Mouse (Mus musculus) heart, embryonic 14.5 days (tissue): ENCODE measurements around the gene Pnpo. TPM values are rescaled to one million over a fixed set of nuclear protein-coding genes. Genes with fewer than 3 reads are reported as not detected.

ENCODE experiments used
- ATAC-seq: fragments of 200-750 bp; cut with Nextera tagmentation; 2 replicates; pipeline ENCODE4 v1.8.0; 2017; ENCODE audit warnings: low read depth, moderate TSS enrichment; ENCODE audit not compliant: insufficient number of reproducible peaks, insufficient read depth, low FRiP score
- H3K27ac ChIP-seq, 2 experiments: fragments of 200-500 bp in 1 of 2; fragments of 300-500 bp in 1 of 2; sonication (generic) in 1 of 2; replicated peaks in 1 of 2; 2 replicates each; pipeline ENCODE4 v1.5.1; 2012 to 2014; ENCODE audit warnings: low read depth in 2 of 2, low read length in 2 of 2, control low read depth in 1 of 2, mild to moderate bottlenecking in 1 of 2, mixed read lengths in 1 of 2; ENCODE audit not compliant: control insufficient read depth in 1 of 2, insufficient read depth in 1 of 2
- H3K27me3 ChIP-seq: fragments of 300-500 bp; sonication (generic); 2 replicates; pipeline ENCODE4 v1.6.1; 2014; ENCODE audit warnings: mild to moderate bottlenecking, low read length, control low read depth; ENCODE audit not compliant: control insufficient read depth, insufficient read depth
- H3K36me3 ChIP-seq: fragments of 300-500 bp; sonication (generic); 2 replicates; pipeline ENCODE4 v1.6.1; 2014; ENCODE audit warnings: mild to moderate bottlenecking, control low read depth, low read length, mixed read lengths; ENCODE audit not compliant: control insufficient read depth, insufficient read depth
- H3K4me1 ChIP-seq, 2 experiments: fragments of 200-500 bp in 1 of 2; fragments of 300-500 bp in 1 of 2; sonication (generic) in 1 of 2; 2 replicates each; pipeline ENCODE4 v1.6.1; 2012 to 2014; ENCODE audit warnings: low read length in 2 of 2, control low read depth in 1 of 2, mixed read lengths in 1 of 2; ENCODE audit not compliant: control insufficient read depth in 2 of 2, insufficient read depth in 2 of 2
- H3K4me2 ChIP-seq: fragments of 300-500 bp; sonication (generic); 2 replicates; pipeline ENCODE4 v1.6.1; 2014; ENCODE audit warnings: mild to moderate bottlenecking, low read length
- H3K4me3 ChIP-seq, 2 experiments: fragments of 200-500 bp in 1 of 2; fragments of 300-500 bp in 1 of 2; sonication (generic) in 1 of 2; 2 replicates each; pipeline ENCODE4 v1.5.1; 2012 to 2014; ENCODE audit warnings: low read length in 2 of 2, mild to moderate bottlenecking in 2 of 2, control low read depth in 1 of 2, low read depth in 1 of 2, moderate library complexity in 1 of 2; ENCODE audit not compliant: control insufficient read depth in 1 of 2, insufficient read depth in 1 of 2
- H3K9ac ChIP-seq: fragments of 300-500 bp; sonication (generic); 2 replicates; pipeline ENCODE4 v1.6.1; 2014; ENCODE audit warnings: mild to moderate bottlenecking, low read length
- H3K9me3 ChIP-seq: fragments of 300-500 bp; sonication (generic); 2 replicates; pipeline ENCODE4 v1.6.1; 2016; ENCODE audit warnings: low read length, control low read depth; ENCODE audit not compliant: control insufficient read depth
- WGBS: fragments of 180-500 bp; shearing (Covaris S2); extraction: QIAGEN DNeasy Blood & Tissue Kit; methylation state at CpG from one replicate; pipeline ENCODE4 v1.1.7; 2014; 5-methylcytosine and 5-hydroxymethylcytosine counted together
- polyA plus RNA-seq: library from polyadenylated mRNA; unstranded; fragments of >200 nt; fragmentation: Nextera tagmentation; extraction: Ambion mirVana; gene quantifications from 2 replicates; pipeline ENCODE4 v1.2.1, GENCODE M21; 2014

The Pnpo gene
- polyA plus RNA-seq, 1 experiment from 2014 or later, result 32.3 TPM

DNA sequence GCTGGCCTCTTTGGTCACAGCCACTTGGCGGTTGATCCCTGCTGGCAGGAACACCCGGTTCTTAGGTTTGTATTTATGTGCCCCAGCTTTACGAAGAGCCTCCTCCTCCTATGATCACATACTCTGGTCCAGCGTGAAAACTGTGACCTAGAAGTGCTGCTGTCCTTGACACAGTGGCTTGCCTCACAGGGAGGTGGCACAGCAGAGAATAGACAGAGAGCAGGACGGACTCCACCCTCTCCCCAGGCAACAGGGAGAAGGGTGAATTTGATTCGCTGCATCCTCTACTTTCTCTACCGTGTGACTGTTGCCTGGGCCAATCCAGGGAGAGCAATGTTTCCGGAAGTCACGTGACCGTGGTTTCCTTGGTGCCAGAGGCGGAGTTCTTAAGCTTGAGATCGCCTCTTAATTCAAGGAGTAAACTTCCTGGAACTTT is 8.8 kb downstream of the Pnpo start:
- WGBS, result 18% methylated on average over 12 of the region's 12 CpGs
- H3K27ac ChIP-seq, result peak overlapping the region; percentile 54 to 83
- H3K36me3 ChIP-seq, result 0 out of 2 replicates have a peak, but pooled peaks cover 7% of the 10 kb centered on the region
- H3K4me2 ChIP-seq, result peak overlapping the region; percentile 45
- no peak overlapping the region; the same call in 1 of the 2 replicates for H3K9ac ChIP-seq
- no peaks in the 10 kb centered on the region for H3K9me3 ChIP-seq
- peak; percentile 83 for ATAC-seq
- no peak overlapping the region for H3K4me3 ChIP-seq
- H3K27me3 ChIP-seq, result peaks cover 2% of the 10 kb centered on the region; the same call in 1 of the 2 replicates
- H3K4me1 ChIP-seq, result peaks cover 11 to 14% of the 10 kb centered on the region in 2 experiments

GRCm38 (mm10) chr11:96933562-96934276 is 10.1 kb downstream of the Pnpo start:
- Histone ChIP-seq H3K9ac (no peak overlapping the region), H3K9me3 (no peaks in the 10 kb centered on the region), H3K4me2 (no peak overlapping the region), H3K27me3 (peaks cover 13% of the 10 kb centered on the region; the same call in 1 of the 2 replicates), H3K27ac (no peak overlapping the region), H3K4me1 (peaks cover 13 to 14% of the 10 kb centered on the region in 2 experiments), H3K4me3 (no peak overlapping the region), H3K36me3 (0 out of 2 replicates have a peak, but pooled peaks cover 2% of the 10 kb centered on the region)
- WGBS, result 84% methylated on average over 13 of the region's 13 CpGs
- ATAC-seq, result no peak

DNA sequence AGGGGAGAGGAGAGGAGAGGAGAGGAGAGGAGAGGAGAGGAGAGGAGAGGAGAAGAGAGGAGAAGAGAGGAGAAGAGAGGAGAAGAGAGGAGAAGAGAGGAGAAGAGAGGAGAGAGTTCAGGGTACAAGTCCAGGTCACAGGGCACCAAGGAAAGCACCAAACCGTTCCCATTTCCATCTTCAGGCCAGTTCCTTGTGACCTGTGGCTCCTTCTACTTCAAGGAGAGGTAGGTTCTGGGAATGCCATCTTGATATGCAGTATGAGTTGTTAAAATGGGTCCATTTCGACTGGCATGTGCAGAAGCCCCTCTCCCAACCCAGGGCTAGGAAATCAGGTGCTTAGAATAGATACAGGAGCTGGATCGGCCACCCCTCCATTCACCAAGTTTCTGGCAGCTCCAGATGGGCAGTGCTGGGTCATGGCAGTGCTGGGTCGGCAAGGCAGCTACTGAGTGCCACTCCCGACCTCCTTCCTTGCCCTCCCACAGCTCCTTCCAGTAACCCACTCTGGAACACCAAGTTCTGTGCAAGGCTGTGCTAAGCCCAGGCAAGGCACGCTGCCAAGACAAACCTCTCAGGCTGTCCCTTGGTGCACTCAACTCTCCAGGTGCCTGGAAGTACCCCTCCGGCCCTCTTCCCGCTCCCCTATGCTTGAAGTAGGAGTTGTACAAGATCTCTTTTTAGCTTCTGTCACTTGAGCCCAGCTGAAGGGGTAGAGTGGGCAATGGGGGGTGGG is 12.3 kb downstream of the Pnpo start:
- no peak overlapping the region for H3K4me2 ChIP-seq

DNA sequence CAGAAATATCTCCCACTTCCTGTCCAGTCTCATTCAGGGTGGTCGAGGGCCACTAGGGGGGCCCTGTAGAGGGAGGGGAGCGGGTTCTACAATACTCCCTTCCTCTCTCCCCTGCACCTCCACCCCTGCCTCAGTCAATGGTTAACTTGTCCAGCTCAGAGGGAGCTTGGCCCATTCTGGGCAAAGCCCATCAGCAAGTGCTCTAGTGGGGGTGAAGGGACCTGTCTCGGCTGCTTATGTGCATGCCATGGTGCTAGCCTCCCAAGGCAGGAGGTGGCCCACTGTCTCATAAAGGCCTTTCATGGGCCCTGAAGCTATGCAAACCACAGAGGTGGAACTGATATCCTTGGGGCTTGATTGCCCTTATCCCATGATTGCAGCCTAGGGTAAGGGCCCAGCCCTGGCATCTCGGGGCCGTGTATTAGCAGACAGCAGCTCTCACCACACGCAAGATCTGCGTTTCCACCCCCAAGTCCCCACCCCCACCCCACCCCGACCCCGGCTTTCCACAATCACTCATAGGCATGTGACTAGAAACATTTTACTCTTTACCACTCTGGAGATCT is 13.9 kb downstream of the Pnpo start:
- ATAC-seq, result no peak
- H3K4me3 ChIP-seq, result no peak overlapping the region
- 62% methylated on average over 9 of the region's 9 CpGs for WGBS
- no peak overlapping the region; a peak in 1 of 4 replicates for H3K27ac ChIP-seq
- no peaks in the 10 kb centered on the region for H3K36me3 ChIP-seq
- H3K27me3 ChIP-seq, result peaks cover 20% of the 10 kb centered on the region; the same call in 1 of the 2 replicates
- H3K4me2 ChIP-seq, result no peak overlapping the region
- H3K4me1 ChIP-seq, result peaks cover 11 to 12% of the 10 kb centered on the region in 2 experiments
- H3K9me3 ChIP-seq, result no peaks in the 10 kb centered on the region
- no peak overlapping the region for H3K9ac ChIP-seq

More for the DNA sequence above, 12.3 kb downstream of the Pnpo start:
- Histone ChIP-seq H3K27ac (no peak overlapping the region), H3K9me3 (no peaks in the 10 kb centered on the region), H3K36me3 (no peaks in the 10 kb centered on the region), H3K4me1 (peaks cover 13 to 14% of the 10 kb centered on the region in 2 experiments), H3K4me3 (no peak overlapping the region), H3K27me3 (peaks cover 20% of the 10 kb centered on the region; the same call in 1 of the 2 replicates), H3K9ac (no peak overlapping the region)
- ATAC-seq, result no peak
- WGBS, result 44% methylated on average over 8 of the region's 8 CpGs

DNA sequence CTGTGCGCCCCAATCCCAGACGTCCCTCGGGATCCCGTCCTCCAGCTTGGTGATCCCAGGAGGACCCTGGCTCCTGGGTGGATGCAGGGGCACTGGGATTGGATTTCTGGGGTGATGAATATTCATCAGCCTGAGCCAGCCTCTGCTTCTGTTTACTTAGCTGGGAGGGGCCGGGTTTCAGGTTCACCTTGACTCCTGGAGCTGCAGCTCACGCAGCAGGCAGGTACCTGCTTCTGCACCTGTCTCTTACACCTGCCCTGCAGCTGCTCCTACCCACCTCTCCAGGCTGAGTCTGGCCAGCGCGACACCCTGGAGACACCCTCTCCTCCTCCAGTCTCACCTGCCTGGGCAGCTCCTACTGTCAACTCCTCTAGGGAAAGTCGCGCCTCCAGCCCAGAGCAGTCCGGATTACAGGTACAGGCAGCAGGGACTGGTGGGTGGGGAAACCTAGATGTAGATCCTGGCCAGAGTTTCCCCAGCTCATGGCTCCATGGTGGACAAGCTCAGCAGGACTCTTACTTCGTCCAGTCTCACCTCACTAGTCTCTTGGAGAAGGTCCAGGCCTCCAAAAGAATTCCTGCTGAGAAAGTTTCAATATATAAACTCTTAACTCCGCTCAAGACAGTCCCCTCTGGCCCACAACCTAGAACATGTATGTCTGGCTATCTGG is 14.6 kb downstream of the Pnpo start:
- no peak overlapping the region; a peak in 1 of 4 replicates for H3K27ac ChIP-seq
- 14% methylated on average over 13 of the region's 13 CpGs for WGBS
- no peaks in the 10 kb centered on the region for H3K9me3 ChIP-seq
- peaks cover 20% of the 10 kb centered on the region; the same call in 1 of the 2 replicates for H3K27me3 ChIP-seq
- no peak overlapping the region for H3K4me2 ChIP-seq
- ATAC-seq, result no peak
- no peak overlapping the region for H3K9ac ChIP-seq
- H3K4me1 ChIP-seq, result peaks cover 5 to 6% of the 10 kb centered on the region in 2 experiments; a peak in 2 of 4 replicates
- H3K36me3 ChIP-seq, result no peaks in the 10 kb centered on the region
- no peak overlapping the region for H3K4me3 ChIP-seq

- Histone ChIP-seq H3K27me3 (peaks cover 20% of the 10 kb centered on the region; the same call in 1 of the 2 replicates), H3K27ac (no peak overlapping the region), H3K36me3 (no peaks in the 10 kb centered on the region), H3K4me1 (peaks cover under 1 to 5% of the 10 kb centered on the region in 2 experiments; a peak in 2 of 4 replicates), H3K4me3 (no peak overlapping the region), H3K9me3 (no peaks in the 10 kb centered on the region), H3K9ac (no peak overlapping the region), H3K4me2 (no peak overlapping the region)
- 6% methylated on average over 5 of the region's 5 CpGs for WGBS
- no peak for ATAC-seq
These were observed 15.1 kb downstream of the Pnpo start for GRCm38 (mm10) chr11:96928691-96929090.

- Histone ChIP-seq H3K4me2 (no peak within 1 kb of the TSS), H3K27ac (no peak within 1 kb of the TSS), H3K9ac (no peak within 1 kb of the TSS), H3K9me3 (no peaks in the 10 kb centered on the region), H3K4me1 (peaks cover 0 to 5% of the 10 kb centered on the region in 2 experiments; a peak in 1 of 4 replicates), H3K27me3 (peaks cover 20% of the 10 kb centered on the region; the same call in 1 of the 2 replicates), H3K4me3 (no peak within 1 kb of the TSS), H3K36me3 (no peaks in the 10 kb centered on the region)
- no peak for ATAC-seq
- 34% methylated on average over 2 of the region's 2 CpGs for WGBS
These were observed 15.7 kb downstream of the Pnpo start, which contains the start of gene Prr15l for GRCm38 (mm10) chr11:96928088-96928487. Gene Prr15l, plus strand, starts transcription at chr11:96928104.
